Mouse (Mus musculus): ENCODE measurements around the gene Ppm1h. TPM values are rescaled to one million over a fixed set of nuclear protein-coding genes. Genes with fewer than 3 reads are reported as not detected.

Gene Ppm1h
- polyA plus RNA-seq, 1 experiment from 2014 or later, result 12.6 TPM

DNA sequence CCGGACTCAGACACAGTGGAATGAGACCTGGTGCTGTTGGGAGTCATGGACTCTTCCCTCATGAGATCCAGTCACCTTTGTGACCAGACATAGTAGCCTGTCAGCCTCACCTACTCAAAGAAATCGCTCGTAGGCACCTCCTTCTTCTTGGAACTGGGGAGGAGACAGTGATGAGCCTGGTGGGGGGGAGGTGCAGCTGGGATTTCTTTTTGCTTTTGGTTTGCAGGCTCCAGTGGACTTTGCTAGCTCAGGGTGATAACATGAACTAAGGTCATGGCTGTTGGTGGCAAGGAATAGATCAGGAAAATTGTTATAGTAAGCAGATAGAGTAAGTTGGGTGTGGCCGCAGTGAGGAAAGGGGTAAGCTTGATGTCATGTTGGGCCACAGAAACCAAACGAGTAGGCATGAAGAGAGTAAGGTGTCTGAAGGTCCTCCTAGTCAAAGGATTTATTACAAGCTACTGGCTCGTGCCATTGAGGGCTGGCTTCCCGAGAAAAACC lies 56.8 kb downstream of the Ppm1h start:
- Histone ChIP-seq H3K4me2 (replicated peaks) (no peak overlapping the region), H3K4me3 (replicated peaks) (no peak overlapping the region), H3K27ac (no peak overlapping the region), H3K9me3 (no peaks in the 10 kb centered on the region), H3K9ac (replicated peaks) (no peak overlapping the region), H3K4me1 (replicated peaks) (no peaks in the 10 kb centered on the region), H3K27me3 (no peaks in the 10 kb centered on the region), H3K36me3 (no peaks in the 10 kb centered on the region)
- ATAC-seq, result no peak
- WGBS, result 91% methylated on average over 7 of the region's 7 CpGs

- Histone ChIP-seq H3K4me2 (replicated peaks) (no peak overlapping the region), H3K9ac (replicated peaks) (no peak overlapping the region), H3K36me3 (no peaks in the 10 kb centered on the region), H3K27ac (no peak overlapping the region), H3K4me1 (replicated peaks) (peaks cover 11% of the 10 kb centered on the region), H3K27me3 (no peaks in the 10 kb centered on the region), H3K9me3 (no peaks in the 10 kb centered on the region), H3K4me3 (replicated peaks) (no peak overlapping the region)
- ATAC-seq, result no peak
- WGBS, result 91% methylated on average over 4 of the region's 4 CpGs
Observed at GRCm38 (mm10) chr10:122736835-122737234, 58.3 kb downstream of the Ppm1h start.

DNA sequence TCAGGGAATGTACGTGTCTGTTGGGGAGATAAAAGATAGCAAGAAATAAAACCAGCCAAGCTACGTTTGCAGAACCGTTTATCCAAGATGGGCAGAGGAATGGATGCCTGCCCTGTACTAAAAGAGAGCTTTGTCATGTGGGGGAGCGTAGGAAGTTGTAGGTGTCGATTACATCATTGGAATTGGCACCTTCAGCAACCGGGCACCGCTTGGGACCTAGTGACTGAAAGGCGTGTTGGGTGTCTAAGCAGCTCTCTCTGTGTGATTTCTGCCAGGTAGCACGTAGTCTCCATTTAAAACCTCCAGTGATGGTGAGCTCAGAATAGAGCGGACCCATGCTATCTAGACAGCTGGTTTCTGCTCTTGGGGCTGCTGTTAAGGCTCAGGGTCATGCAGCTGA lies 60.0 kb downstream of the Ppm1h start:
- no peaks in the 10 kb centered on the region for H3K36me3 ChIP-seq
- no peaks in the 10 kb centered on the region for H3K9me3 ChIP-seq
- 95% methylated on average over 10 of the region's 10 CpGs for WGBS
- ATAC-seq, result no peak
- H3K27me3 ChIP-seq, result no peaks in the 10 kb centered on the region
- peaks cover 11% of the 10 kb centered on the region for H3K4me1 ChIP-seq (replicated peaks)
- no peak overlapping the region for H3K4me3 ChIP-seq (replicated peaks)
- H3K4me2 ChIP-seq (replicated peaks), result no peak overlapping the region
- H3K9ac ChIP-seq (replicated peaks), result no peak overlapping the region
- H3K27ac ChIP-seq, result no peak overlapping the region

DNA sequence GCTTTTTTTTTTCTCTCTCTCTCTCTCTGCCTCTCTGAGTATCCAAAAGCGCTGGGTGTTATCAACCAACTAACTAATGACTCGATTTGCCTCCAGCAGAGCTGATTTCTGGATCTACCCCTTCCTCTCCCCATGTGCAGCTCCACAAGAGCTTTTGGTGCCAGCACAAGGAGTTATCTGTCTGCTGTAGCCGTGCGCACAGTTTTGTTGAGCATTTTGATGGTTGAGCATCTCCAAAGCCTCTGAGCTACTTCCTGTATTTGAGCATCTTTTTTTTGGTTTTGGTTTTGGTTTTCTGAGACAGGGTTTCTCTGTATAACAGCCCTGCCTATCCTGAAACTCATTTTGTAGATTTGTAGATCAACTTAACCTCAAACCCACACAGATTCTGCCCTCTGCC lies 60.5 kb downstream of the Ppm1h start:
- no peak overlapping the region for H3K4me2 ChIP-seq (replicated peaks)
- H3K9me3 ChIP-seq, result no peaks in the 10 kb centered on the region
- peaks cover 11% of the 10 kb centered on the region for H3K4me1 ChIP-seq (replicated peaks)
- H3K9ac ChIP-seq (replicated peaks), result no peak overlapping the region
- no peak for ATAC-seq
- 92% methylated on average over 4 of the region's 4 CpGs for WGBS
- H3K36me3 ChIP-seq, result no peaks in the 10 kb centered on the region
- no peak overlapping the region for H3K27ac ChIP-seq
- no peaks in the 10 kb centered on the region for H3K27me3 ChIP-seq
- no peak overlapping the region for H3K4me3 ChIP-seq (replicated peaks)

GRCm38 (mm10) chr10:122740117-122740516 lies 61.6 kb downstream of the Ppm1h start:
- Histone ChIP-seq H3K4me1 (replicated peaks) (peaks cover 11% of the 10 kb centered on the region), H3K27me3 (no peaks in the 10 kb centered on the region), H3K9me3 (no peaks in the 10 kb centered on the region), H3K4me2 (replicated peaks) (no peak overlapping the region), H3K27ac (no peak overlapping the region), H3K9ac (replicated peaks) (no peak overlapping the region), H3K36me3 (no peaks in the 10 kb centered on the region), H3K4me3 (replicated peaks) (no peak overlapping the region)
- no peak for ATAC-seq
- WGBS, result 80% methylated on average over 4 of the region's 4 CpGs

DNA sequence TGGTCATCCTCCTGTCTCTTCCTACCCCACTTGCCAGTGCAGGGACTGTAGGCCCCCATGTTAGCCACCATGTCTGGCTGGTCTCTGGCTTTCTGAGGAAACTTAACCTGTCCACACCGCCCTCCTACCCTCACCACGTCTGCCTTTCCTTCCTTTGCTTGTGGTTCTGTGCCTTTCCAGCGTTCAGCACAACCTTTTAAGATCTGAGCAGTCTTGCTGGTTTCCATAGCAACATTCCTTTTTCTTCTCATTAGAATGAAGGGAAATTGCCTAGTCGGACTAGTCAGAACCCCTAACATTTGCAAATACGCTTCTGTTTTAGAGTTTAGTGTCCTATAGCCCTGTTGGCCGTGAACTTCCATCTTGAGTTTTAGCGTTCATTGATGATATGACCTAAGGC lies 62.6 kb downstream of the Ppm1h start:
- Histone ChIP-seq H3K27ac (no peak overlapping the region), H3K9ac (replicated peaks) (no peak overlapping the region), H3K36me3 (no peaks in the 10 kb centered on the region), H3K4me1 (replicated peaks) (peaks cover 11% of the 10 kb centered on the region), H3K4me3 (replicated peaks) (no peak overlapping the region), H3K27me3 (no peaks in the 10 kb centered on the region), H3K4me2 (replicated peaks) (no peak overlapping the region), H3K9me3 (no peaks in the 10 kb centered on the region)
- no peak for ATAC-seq
- WGBS, result 52% methylated on average over 7 of the region's 7 CpGs

DNA sequence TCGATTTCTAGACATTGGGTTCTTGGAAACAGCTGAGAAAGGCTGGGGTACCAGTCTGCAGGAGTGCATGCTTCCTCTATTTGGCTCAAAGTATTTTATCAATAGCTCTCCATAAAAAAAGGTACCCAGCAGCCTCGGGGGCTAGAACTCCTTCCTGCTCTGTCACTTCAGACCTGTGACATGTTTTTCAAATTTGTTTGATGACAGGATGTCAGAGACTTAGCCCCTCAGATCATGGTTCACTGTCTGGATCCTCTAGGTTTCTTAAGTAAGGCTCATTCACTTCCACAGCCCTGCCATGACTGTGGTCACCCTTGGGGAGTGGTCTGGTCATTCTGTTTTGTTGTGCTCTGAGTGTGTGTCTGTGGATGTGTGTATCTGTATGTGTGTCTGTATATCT lies 63.6 kb downstream of the Ppm1h start:
- Histone ChIP-seq H3K9me3 (no peaks in the 10 kb centered on the region), H3K27ac (no peak overlapping the region), H3K27me3 (no peaks in the 10 kb centered on the region), H3K4me3 (replicated peaks) (no peak overlapping the region), H3K4me2 (replicated peaks) (no peak overlapping the region), H3K9ac (replicated peaks) (no peak overlapping the region), H3K4me1 (replicated peaks) (peaks cover 11% of the 10 kb centered on the region), H3K36me3 (no peaks in the 10 kb centered on the region)
- 88% methylated on average over 2 of the region's 2 CpGs for WGBS
- no peak for ATAC-seq

GRCm38 (mm10) chr10:122743361-122743760 lies 64.8 kb downstream of the Ppm1h start:
- H3K4me2 ChIP-seq (replicated peaks), result no peak overlapping the region
- no peaks in the 10 kb centered on the region for H3K27me3 ChIP-seq
- no peak overlapping the region for H3K27ac ChIP-seq
- H3K4me1 ChIP-seq (replicated peaks), result peaks cover 11% of the 10 kb centered on the region
- H3K9ac ChIP-seq (replicated peaks), result no peak overlapping the region
- no peaks in the 10 kb centered on the region for H3K36me3 ChIP-seq
- no peaks in the 10 kb centered on the region for H3K9me3 ChIP-seq
- H3K4me3 ChIP-seq (replicated peaks), result no peak overlapping the region
- 97% methylated on average over 2 of the region's 2 CpGs for WGBS
- ATAC-seq, result no peak

DNA sequence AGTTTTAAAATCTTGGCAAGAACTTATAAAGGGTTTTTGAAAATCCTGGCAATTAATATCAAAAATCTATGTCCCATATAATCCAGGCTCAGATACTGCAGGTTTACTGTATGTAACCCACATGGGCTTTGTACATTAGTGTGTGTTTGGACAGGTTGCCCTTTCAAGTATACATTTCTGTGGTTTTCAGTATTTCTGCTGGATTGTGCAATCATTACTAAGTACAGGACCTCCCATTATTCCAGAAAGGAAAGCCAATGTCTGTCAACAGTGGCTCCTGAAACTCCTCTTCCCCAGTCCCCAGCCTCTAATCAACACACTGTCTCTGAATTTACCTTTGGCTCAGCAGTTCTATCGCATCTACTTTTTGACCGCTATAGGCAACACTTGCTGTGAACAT lies 66.4 kb downstream of the Ppm1h start:
- H3K36me3 ChIP-seq, result no peaks in the 10 kb centered on the region
- no peaks in the 10 kb centered on the region for H3K9me3 ChIP-seq
- no peak overlapping the region for H3K27ac ChIP-seq
- ATAC-seq, result no peak
- peaks cover 11% of the 10 kb centered on the region for H3K4me1 ChIP-seq (replicated peaks)
- 94% methylated on average over 2 of the region's 2 CpGs for WGBS
- H3K9ac ChIP-seq (replicated peaks), result no peak overlapping the region
- H3K4me3 ChIP-seq (replicated peaks), result no peak overlapping the region
- H3K27me3 ChIP-seq, result no peaks in the 10 kb centered on the region
- H3K4me2 ChIP-seq (replicated peaks), result no peak overlapping the region

- no peak overlapping the region for H3K4me2 ChIP-seq (replicated peaks)
- H3K9ac ChIP-seq (replicated peaks), result no peak overlapping the region
- no peak for ATAC-seq
- no peaks in the 10 kb centered on the region for H3K36me3 ChIP-seq
- 81% methylated on average over 7 of the region's 7 CpGs for WGBS
- no peak overlapping the region for H3K27ac ChIP-seq
- no peaks in the 10 kb centered on the region for H3K9me3 ChIP-seq
- no peak overlapping the region for H3K4me3 ChIP-seq (replicated peaks)
- H3K27me3 ChIP-seq, result no peaks in the 10 kb centered on the region
- H3K4me1 ChIP-seq (replicated peaks), result peaks cover 5% of the 10 kb centered on the region
Observed at GRCm38 (mm10) chr10:122746211-122746610, 67.6 kb downstream of the Ppm1h start.

GRCm38 (mm10) chr10:122747151-122747925 lies 68.8 kb downstream of the Ppm1h start:
- 93% methylated on average over 11 of the region's 11 CpGs for WGBS
- no peak; the same call in 1 of the 2 replicates for ATAC-seq
- H3K9me3 ChIP-seq, result no peaks in the 10 kb centered on the region
- H3K4me3 ChIP-seq (replicated peaks), result no peak overlapping the region
- H3K27me3 ChIP-seq, result no peaks in the 10 kb centered on the region
- no peak overlapping the region for H3K9ac ChIP-seq (replicated peaks)
- H3K4me2 ChIP-seq (replicated peaks), result no peak overlapping the region
- H3K36me3 ChIP-seq, result no peaks in the 10 kb centered on the region
- H3K27ac ChIP-seq, result no peak overlapping the region
- H3K4me1 ChIP-seq (replicated peaks), result no peaks in the 10 kb centered on the region

- H3K27ac ChIP-seq, result no peak overlapping the region
- WGBS, result 91% methylated on average over 4 of the region's 4 CpGs
- 0 out of 2 replicates have a peak, but pooled peaks have one; percentile 32 for ATAC-seq
- H3K9me3 ChIP-seq, result no peaks in the 10 kb centered on the region
- H3K4me2 ChIP-seq (replicated peaks), result no peak overlapping the region
- H3K36me3 ChIP-seq, result no peaks in the 10 kb centered on the region
- H3K9ac ChIP-seq (replicated peaks), result no peak overlapping the region
- H3K4me1 ChIP-seq (replicated peaks), result peaks cover 7% of the 10 kb centered on the region
- no peaks in the 10 kb centered on the region for H3K27me3 ChIP-seq
- no peak overlapping the region for H3K4me3 ChIP-seq (replicated peaks)
Observed at GRCm38 (mm10) chr10:122748361-122748951, 69.9 kb downstream of the Ppm1h start.

Measured in midbrain, embryonic 13.5 days (tissue).